Mouse (Mus musculus): ENCODE data around the gene 1700086D15Rik. TPM values are rescaled to one million over a fixed set of nuclear protein-coding genes. Genes with fewer than 3 reads are reported as not detected.

The 1700086D15Rik gene
- total RNA-seq, 2 experiments from 2014 or later: 3.2 to 4.7 TPM

DNA sequence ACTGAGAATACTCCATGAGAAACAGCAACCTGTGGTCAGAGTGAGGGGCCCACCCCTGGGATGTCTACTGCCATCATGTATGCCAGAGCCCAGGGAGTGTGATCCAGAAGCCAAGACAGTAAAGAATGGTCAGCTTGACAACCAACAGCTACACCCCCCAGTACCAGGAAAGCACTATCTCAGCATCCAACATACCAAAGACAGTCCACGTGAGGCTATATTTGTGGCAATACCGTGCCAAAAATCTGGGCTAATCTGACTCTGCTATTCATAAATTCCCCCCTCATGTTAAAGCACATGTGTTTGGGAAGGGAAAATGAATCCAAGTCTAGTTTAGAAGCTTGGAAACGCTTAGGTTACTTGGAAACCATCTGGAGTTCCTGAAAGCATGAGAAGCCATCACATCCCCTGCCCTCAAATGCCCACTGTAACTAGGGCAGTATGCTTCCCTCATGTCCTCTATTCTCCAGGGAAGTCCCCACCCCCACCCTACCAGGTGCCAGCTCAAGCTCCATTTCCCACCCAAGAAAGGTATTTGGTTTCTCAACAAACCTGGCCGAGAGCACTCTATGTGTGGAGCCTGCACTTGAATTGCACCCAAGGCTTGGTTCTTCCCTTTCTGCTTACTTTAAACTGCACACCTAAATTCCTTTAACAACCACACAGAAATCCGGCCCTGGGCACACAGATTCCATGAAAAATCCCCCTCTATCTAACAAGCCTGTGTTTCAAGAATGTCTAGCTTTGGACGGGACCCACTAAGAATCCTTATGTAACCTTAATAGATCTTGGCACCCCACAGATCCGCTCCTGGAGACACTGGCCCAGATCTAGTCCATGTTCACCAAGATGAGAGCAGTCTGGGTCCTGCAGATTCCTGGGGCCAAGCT is 1.5 kb upstream of the 1700086D15Rik start:
- Histone ChIP-seq H3K4me3 (peak overlapping the region; percentile 74), H3K27ac (peak overlapping the region; percentile 94)
- TF ChIP-seq CTCF (conservative IDR thresholded peaks at IDR 0.05): no peak
- peak in 1 of 2 experiments; percentile 16 for DNase-seq (ENCODE audit: low spot score in 2 of 2)

DNA sequence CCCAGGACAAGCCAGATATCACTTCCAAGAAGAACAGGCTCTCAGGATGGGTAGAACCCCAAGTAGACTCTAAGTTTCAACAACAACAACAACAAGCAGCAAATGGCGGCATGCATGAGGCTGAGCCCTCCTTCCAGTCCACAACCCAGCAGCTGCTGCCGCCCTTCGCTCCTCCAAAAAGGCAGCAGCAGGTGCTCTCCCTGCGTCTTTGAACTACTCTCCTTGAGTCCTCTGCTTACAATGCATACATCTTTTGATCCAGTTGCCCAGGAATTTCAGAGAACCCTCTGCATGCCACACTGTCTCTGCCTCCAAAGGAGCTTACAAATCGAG is 1.1 kb downstream of the 1700086D15Rik start:
- H3K4me3 ChIP-seq: no peak overlapping the region
- no peak overlapping the region for H3K27ac ChIP-seq
- TF ChIP-seq CTCF (conservative IDR thresholded peaks at IDR 0.05): no peak
- no peak for DNase-seq (ENCODE audit: low spot score in 2 of 2)

DNA sequence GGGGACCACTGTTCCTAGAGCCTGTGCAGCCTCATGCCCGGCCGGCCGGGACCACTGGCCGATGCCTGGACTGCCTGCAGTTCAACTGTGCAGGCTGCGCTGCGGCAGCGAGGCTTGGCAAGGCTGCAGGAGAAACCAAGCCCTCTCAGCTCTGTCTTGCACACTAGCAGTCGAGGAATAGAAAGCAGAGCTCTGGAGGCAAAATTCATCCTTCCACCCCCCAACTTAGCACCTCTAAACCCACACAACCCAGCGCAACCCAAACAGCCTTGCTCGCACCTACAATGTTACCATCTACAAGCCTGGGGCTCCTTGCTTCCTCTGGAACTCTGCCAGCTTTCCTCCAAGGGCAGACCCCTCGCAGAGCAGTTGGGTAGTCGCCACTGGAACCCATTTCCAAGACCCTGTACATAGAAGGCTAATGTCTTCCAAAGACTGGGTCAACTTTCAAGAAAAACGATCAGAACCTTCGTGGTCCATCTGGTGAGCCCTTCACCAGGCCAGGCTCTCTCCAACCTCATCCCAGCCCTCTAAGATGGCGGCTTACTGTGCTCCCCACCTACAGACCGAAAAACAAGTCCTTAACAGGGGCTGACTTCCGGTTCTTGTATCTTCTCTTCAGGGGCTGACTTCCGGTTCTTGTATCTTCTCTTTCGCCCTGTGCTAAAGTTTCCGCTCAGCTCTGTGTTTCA is 1.6 kb downstream of the 1700086D15Rik start:
- Histone ChIP-seq H3K27ac (no peak overlapping the region), H3K4me3 (no peak overlapping the region)
- no peak for TF ChIP-seq CTCF (conservative IDR thresholded peaks at IDR 0.05)
- DNase-seq (ENCODE audit: low spot score in 2 of 2): no peak

GRCm38 (mm10) chr11:65153006-65153405 is 6.7 kb downstream of the 1700086D15Rik start:
- no peak for DNase-seq (ENCODE audit: low spot score in 2 of 2)
- Histone ChIP-seq H3K4me3 (no peak overlapping the region), H3K27ac (no peak overlapping the region)
- no peak for TF ChIP-seq CTCF (conservative IDR thresholded peaks at IDR 0.05)

DNA sequence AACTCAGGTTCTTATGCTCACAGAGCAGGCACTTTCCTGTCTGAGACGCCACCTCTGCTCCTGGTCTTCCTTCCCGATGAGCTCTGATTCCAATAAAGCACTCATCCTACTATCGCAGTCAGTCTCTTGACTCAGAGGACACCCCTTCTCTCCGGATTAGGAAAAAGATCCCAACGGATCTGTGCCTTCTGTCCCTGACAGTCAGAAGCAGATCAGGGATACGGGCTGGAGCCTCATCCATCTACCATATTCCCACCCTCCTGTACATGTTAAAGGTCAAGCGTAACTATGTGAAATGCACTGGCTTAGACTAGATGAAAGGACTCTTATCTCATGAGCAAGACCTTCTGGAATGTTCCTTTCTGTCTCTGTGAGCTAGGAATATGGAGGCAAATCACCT is 11.2 kb downstream of the 1700086D15Rik start:
- TF ChIP-seq CTCF (conservative IDR thresholded peaks at IDR 0.05): no peak
- DNase-seq (ENCODE audit: low spot score in 2 of 2): no peak
- H3K27ac ChIP-seq: no peak overlapping the region
- no peak overlapping the region for H3K4me3 ChIP-seq

GRCm38 (mm10) chr11:65142838-65143417 is 16.8 kb downstream of the 1700086D15Rik start:
- Histone ChIP-seq H3K4me3 (no peak overlapping the region), H3K27ac (no peak overlapping the region)
- DNase-seq (ENCODE audit: low spot score in 2 of 2): no peak
- TF ChIP-seq CTCF (conservative IDR thresholded peaks at IDR 0.05): no peak

GRCm38 (mm10) chr11:65139030-65139429 is 20.7 kb downstream of the 1700086D15Rik start:
- Histone ChIP-seq H3K4me3 (no peak overlapping the region), H3K27ac (no peak overlapping the region)
- no peak for TF ChIP-seq CTCF (conservative IDR thresholded peaks at IDR 0.05)
- DNase-seq (ENCODE audit: low spot score in 2 of 2): no peak

DNA sequence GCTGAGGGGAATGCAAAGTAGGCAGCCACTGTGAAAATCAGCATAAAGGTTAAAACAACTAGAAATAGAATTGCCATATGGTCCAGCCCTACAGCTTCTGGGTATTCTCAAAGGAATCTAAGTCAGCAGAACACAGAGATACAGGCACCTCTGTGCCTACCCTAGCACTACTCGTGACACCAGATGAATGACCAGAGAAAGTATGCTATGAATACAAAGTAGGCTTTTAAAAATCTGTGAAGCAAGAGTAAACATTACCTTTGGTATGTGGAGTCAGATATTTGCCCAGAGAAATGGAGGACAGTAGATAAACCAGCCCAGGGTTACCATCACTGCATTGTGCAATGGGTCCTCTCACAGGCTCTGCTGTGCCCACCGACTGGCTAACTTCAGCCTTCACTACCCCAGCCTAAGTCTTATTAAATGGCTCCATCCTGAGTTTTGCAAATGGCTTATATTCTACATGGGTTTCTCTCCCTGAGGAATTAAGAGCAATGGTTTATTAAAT is 22.5 kb downstream of the 1700086D15Rik start:
- no peak for DNase-seq (ENCODE audit: low spot score in 2 of 2)
- Histone ChIP-seq H3K4me3 (no peak overlapping the region), H3K27ac (peak overlapping the region; percentile 37; the same call in 1 of the 2 replicates)
- no peak for TF ChIP-seq CTCF (conservative IDR thresholded peaks at IDR 0.05)

DNA sequence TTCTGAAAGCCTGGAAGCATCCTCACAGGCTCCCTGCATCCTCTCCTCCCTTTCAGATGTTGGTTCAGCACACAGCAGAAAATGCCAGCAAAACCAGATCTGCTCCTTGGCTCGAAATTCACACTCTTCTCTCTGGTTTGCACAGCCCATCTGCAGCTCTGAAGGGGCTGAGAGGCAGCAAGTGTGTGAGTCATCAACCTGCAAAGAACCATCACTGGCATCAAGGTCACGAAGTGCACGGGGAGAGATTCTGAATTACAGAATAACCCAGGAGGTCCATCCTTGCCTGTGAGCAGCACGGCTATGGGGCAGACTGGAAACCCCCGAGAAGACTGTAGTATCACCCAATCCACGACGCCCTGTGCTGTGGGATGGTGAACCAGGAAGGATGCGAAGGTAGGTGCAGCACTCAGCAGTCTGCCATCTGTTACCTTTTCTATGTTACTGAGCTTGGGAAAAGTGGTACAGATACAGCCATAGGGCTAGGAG is 24.4 kb downstream of the 1700086D15Rik start:
- peak in 1 of 2 experiments; percentile 39 for DNase-seq (ENCODE audit: low spot score in 2 of 2)
- TF ChIP-seq CTCF (conservative IDR thresholded peaks at IDR 0.05): no peak
- Histone ChIP-seq H3K4me3 (no peak overlapping the region), H3K27ac (peak overlapping the region; percentile 80)

GRCm38 (mm10) chr11:65133661-65134060 is 26.0 kb downstream of the 1700086D15Rik start:
- H3K27ac ChIP-seq: no peak overlapping the region
- no peak for DNase-seq (ENCODE audit: low spot score in 2 of 2)
- no peak for TF ChIP-seq CTCF (conservative IDR thresholded peaks at IDR 0.05)
- H3K4me3 ChIP-seq: no peak overlapping the region

- peak overlapping the region; percentile 61 for H3K27ac ChIP-seq
- peak; percentile 74 for TF ChIP-seq CTCF (conservative IDR thresholded peaks at IDR 0.05)
- DNase-seq (ENCODE audit: low spot score in 2 of 2): no peak
- no peak overlapping the region for H3K4me3 ChIP-seq
Measured at GRCm38 (mm10) chr11:65129110-65129509, 30.6 kb downstream of the 1700086D15Rik start.

DNA sequence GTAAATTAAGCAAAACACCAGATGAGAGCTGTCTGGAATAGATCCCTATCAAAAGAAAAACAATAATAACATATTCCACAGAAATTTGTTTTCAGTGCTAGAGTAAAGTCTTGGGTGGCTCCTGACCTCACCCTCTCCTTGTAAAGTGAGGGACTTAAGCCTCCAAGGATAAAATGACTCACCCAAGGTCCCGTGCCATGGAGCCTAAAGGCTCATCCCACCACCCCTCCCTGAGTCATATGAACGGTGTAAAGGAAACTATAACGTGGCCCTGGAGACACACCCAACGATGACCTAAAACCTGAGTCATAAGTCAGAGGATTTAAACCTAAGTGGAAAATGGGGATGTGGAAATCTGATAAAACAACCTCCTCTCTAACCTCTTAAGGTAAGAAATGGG is 31.0 kb downstream of the 1700086D15Rik start:
- peak overlapping the region; percentile 61 for H3K27ac ChIP-seq
- no peak for TF ChIP-seq CTCF (conservative IDR thresholded peaks at IDR 0.05)
- DNase-seq (ENCODE audit: low spot score in 2 of 2): no peak
- H3K4me3 ChIP-seq: no peak overlapping the region

DNA sequence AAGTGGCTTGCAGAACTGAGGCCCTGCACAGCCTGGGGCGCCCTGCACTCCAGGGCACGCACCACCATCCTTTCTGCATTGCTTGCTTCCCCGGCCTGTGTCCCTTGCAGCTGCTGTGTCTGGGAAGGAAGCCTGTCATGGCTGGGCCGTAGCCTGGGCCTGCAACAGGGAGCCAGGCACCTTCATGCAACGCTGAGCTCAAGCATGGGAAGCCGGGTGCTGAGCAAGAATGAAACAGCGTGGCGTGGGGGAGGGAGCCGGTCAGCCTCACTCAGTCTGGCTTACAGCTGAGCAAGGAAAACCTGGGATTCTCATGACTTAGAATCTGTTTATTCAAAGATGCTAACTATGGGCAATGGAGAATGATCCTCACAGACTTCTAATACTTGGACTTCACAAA is 33.1 kb downstream of the 1700086D15Rik start:
- TF ChIP-seq CTCF (conservative IDR thresholded peaks at IDR 0.05): no peak
- Histone ChIP-seq H3K4me3 (no peak overlapping the region), H3K27ac (peak overlapping the region; percentile 66)
- DNase-seq (ENCODE audit: low spot score in 2 of 2): peak; percentile 38 to 51

All from layer of hippocampus, adult 2 months (tissue).